Mouse (Mus musculus): Measurements from ENCODE around the gene Nup107. TPM values are rescaled to one million over a fixed set of nuclear protein-coding genes. Genes with fewer than 3 reads are reported as not detected.
A peak's percentile ranks its signal among the peaks of the same experiment; 100 is the strongest.

Gene Nup107
- polyA plus RNA-seq, 1 experiment from 2014 or later, result 74.7 TPM

- Histone ChIP-seq H3K9me3 (no peaks in the 10 kb centered on the region), H3K27ac (no peak overlapping the region), H3K9ac (no peak overlapping the region), H3K36me3 (no peaks in the 10 kb centered on the region), H3K4me2 (no peak overlapping the region), H3K4me3 (no peak overlapping the region), H3K4me1 (no peaks in the 10 kb centered on the region), H3K27me3 (no peaks in the 10 kb centered on the region)
- no peak for ATAC-seq (ENCODE audit: borderline replicate concordance, extremely low read depth, low FRiP score, low TSS enrichment)
- 71% methylated on average over 11 of the region's 11 CpGs for WGBS
Observed at GRCm38 (mm10) chr10:117799806-117800205, 7.3 kb upstream of the Nup107 start.

GRCm38 (mm10) chr10:117798436-117799035, 6.0 kb upstream of the Nup107 start:
- Histone ChIP-seq H3K4me1 (0 out of 2 replicates have a peak, but pooled peaks cover 1% of the 10 kb centered on the region), H3K27me3 (no peaks in the 10 kb centered on the region), H3K4me3 (no peak overlapping the region), H3K9me3 (no peaks in the 10 kb centered on the region), H3K36me3 (no peaks in the 10 kb centered on the region), H3K4me2 (no peak overlapping the region), H3K9ac (no peak overlapping the region), H3K27ac (no peak overlapping the region)
- no peak for ATAC-seq (ENCODE audit: borderline replicate concordance, extremely low read depth, low FRiP score, low TSS enrichment)
- WGBS, result 60% methylated on average over 6 of the region's 6 CpGs

- Histone ChIP-seq H3K36me3 (no peaks in the 10 kb centered on the region), H3K9ac (no peak overlapping the region), H3K4me3 (no peak overlapping the region), H3K27ac (no peak overlapping the region), H3K9me3 (no peaks in the 10 kb centered on the region), H3K4me1 (peaks cover 7% of the 10 kb centered on the region; the same call in 1 of the 2 replicates), H3K27me3 (no peaks in the 10 kb centered on the region), H3K4me2 (no peak overlapping the region)
- WGBS, result 66% methylated on average over 7 of the region's 7 CpGs
- ATAC-seq (ENCODE audit: borderline replicate concordance, extremely low read depth, low FRiP score, low TSS enrichment), result no peak
Observed at GRCm38 (mm10) chr10:117797684-117798083, 5.2 kb upstream of the Nup107 start.

GRCm38 (mm10) chr10:117797106-117797505, 4.6 kb upstream of the Nup107 start:
- no peaks in the 10 kb centered on the region for H3K9me3 ChIP-seq
- no peak overlapping the region for H3K4me2 ChIP-seq
- no peak overlapping the region for H3K27ac ChIP-seq
- no peak overlapping the region for H3K9ac ChIP-seq
- H3K36me3 ChIP-seq, result no peaks in the 10 kb centered on the region
- no peak overlapping the region for H3K4me3 ChIP-seq
- H3K27me3 ChIP-seq, result no peaks in the 10 kb centered on the region
- peaks cover 7% of the 10 kb centered on the region; the same call in 1 of the 2 replicates for H3K4me1 ChIP-seq
- 82% methylated on average over 12 of the region's 12 CpGs for WGBS
- ATAC-seq (ENCODE audit: borderline replicate concordance, extremely low read depth, low FRiP score, low TSS enrichment), result no peak

GRCm38 (mm10) chr10:117796181-117796580, 3.7 kb upstream of the Nup107 start:
- Histone ChIP-seq H3K4me3 (no peak overlapping the region), H3K4me2 (no peak overlapping the region), H3K36me3 (no peaks in the 10 kb centered on the region), H3K27me3 (no peaks in the 10 kb centered on the region), H3K27ac (no peak overlapping the region), H3K4me1 (peaks cover 15% of the 10 kb centered on the region), H3K9me3 (no peaks in the 10 kb centered on the region), H3K9ac (no peak overlapping the region)
- 93% methylated on average over 7 of the region's 7 CpGs for WGBS
- no peak for ATAC-seq (ENCODE audit: borderline replicate concordance, extremely low read depth, low FRiP score, low TSS enrichment)

GRCm38 (mm10) chr10:117795206-117795605, 2.7 kb upstream of the Nup107 start:
- Histone ChIP-seq H3K9me3 (no peaks in the 10 kb centered on the region), H3K4me3 (no peak overlapping the region), H3K27me3 (no peaks in the 10 kb centered on the region), H3K36me3 (no peaks in the 10 kb centered on the region), H3K9ac (no peak overlapping the region), H3K4me1 (peaks cover 18% of the 10 kb centered on the region), H3K27ac (no peak overlapping the region), H3K4me2 (no peak overlapping the region)
- 63% methylated on average over 4 of the region's 4 CpGs for WGBS
- ATAC-seq (ENCODE audit: borderline replicate concordance, extremely low read depth, low FRiP score, low TSS enrichment), result no peak

- ATAC-seq (ENCODE audit: borderline replicate concordance, extremely low read depth, low FRiP score, low TSS enrichment), result no peak
- Histone ChIP-seq H3K27me3 (no peaks in the 10 kb centered on the region), H3K4me2 (peak overlapping the region; percentile 61), H3K9ac (no peak overlapping the region), H3K36me3 (no peaks in the 10 kb centered on the region), H3K27ac (peak overlapping the region; percentile 87), H3K4me3 (peak overlapping the region; percentile 99), H3K9me3 (no peaks in the 10 kb centered on the region), H3K4me1 (peaks cover 18% of the 10 kb centered on the region)
- WGBS, result 65% methylated on average over 11 of the region's 11 CpGs
Observed at GRCm38 (mm10) chr10:117793436-117794030, 1.0 kb upstream of the Nup107 start.

GRCm38 (mm10) chr10:117791171-117791470, 1.4 kb downstream of the Nup107 start:
- 79% methylated on average over 2 of the region's 2 CpGs for WGBS
- H3K4me1 ChIP-seq, result peaks cover 18% of the 10 kb centered on the region
- H3K4me2 ChIP-seq, result peak overlapping the region; percentile 73
- no peak overlapping the region for H3K27ac ChIP-seq
- H3K36me3 ChIP-seq, result peaks cover 19% of the 10 kb centered on the region
- H3K9me3 ChIP-seq, result no peaks in the 10 kb centered on the region
- H3K9ac ChIP-seq, result peak overlapping the region; percentile 95; the same call in 1 of the 2 replicates
- ATAC-seq (ENCODE audit: borderline replicate concordance, extremely low read depth, low FRiP score, low TSS enrichment), result no peak
- H3K4me3 ChIP-seq, result peak overlapping the region; percentile 99
- no peaks in the 10 kb centered on the region for H3K27me3 ChIP-seq

- no peaks in the 10 kb centered on the region for H3K27me3 ChIP-seq
- H3K4me3 ChIP-seq, result peak overlapping the region; percentile 99; the same call in 1 of the 2 replicates
- no peak overlapping the region for H3K27ac ChIP-seq
- no peak for ATAC-seq (ENCODE audit: borderline replicate concordance, extremely low read depth, low FRiP score, low TSS enrichment)
- peaks cover 18% of the 10 kb centered on the region for H3K4me1 ChIP-seq
- peaks cover 24% of the 10 kb centered on the region for H3K36me3 ChIP-seq
- WGBS, result 91% methylated on average over 17 of the region's 17 CpGs
- H3K9ac ChIP-seq, result no peak overlapping the region
- H3K4me2 ChIP-seq, result peak overlapping the region; percentile 73
- H3K9me3 ChIP-seq, result no peaks in the 10 kb centered on the region
Observed at GRCm38 (mm10) chr10:117790421-117791170, 1.9 kb downstream of the Nup107 start.

GRCm38 (mm10) chr10:117790011-117790410, 2.5 kb downstream of the Nup107 start:
- Histone ChIP-seq H3K36me3 (peaks cover 29% of the 10 kb centered on the region), H3K9ac (no peak overlapping the region), H3K9me3 (no peaks in the 10 kb centered on the region), H3K4me1 (peaks cover 18% of the 10 kb centered on the region), H3K4me2 (no peak overlapping the region), H3K27me3 (no peaks in the 10 kb centered on the region), H3K27ac (no peak overlapping the region), H3K4me3 (no peak overlapping the region)
- WGBS, result 89% methylated on average over 1 of the region's 1 CpGs
- no peak for ATAC-seq (ENCODE audit: borderline replicate concordance, extremely low read depth, low FRiP score, low TSS enrichment)

- Histone ChIP-seq H3K9me3 (no peaks in the 10 kb centered on the region), H3K27me3 (no peaks in the 10 kb centered on the region), H3K9ac (no peak overlapping the region), H3K27ac (no peak overlapping the region), H3K4me2 (no peak overlapping the region), H3K4me3 (no peak overlapping the region), H3K4me1 (no peaks in the 10 kb centered on the region), H3K36me3 (peaks cover 72% of the 10 kb centered on the region)
- ATAC-seq (ENCODE audit: borderline replicate concordance, extremely low read depth, low FRiP score, low TSS enrichment), result no peak
- 92% methylated on average over 7 of the region's 7 CpGs for WGBS
Observed at GRCm38 (mm10) chr10:117784646-117785045, 7.9 kb downstream of the Nup107 start.

GRCm38 (mm10) chr10:117783786-117784420, 8.6 kb downstream of the Nup107 start:
- no peaks in the 10 kb centered on the region for H3K9me3 ChIP-seq
- H3K4me1 ChIP-seq, result no peaks in the 10 kb centered on the region
- 92% methylated on average over 13 of the region's 13 CpGs for WGBS
- no peak overlapping the region for H3K4me3 ChIP-seq
- no peak overlapping the region for H3K4me2 ChIP-seq
- ATAC-seq (ENCODE audit: borderline replicate concordance, extremely low read depth, low FRiP score, low TSS enrichment), result no peak
- H3K27ac ChIP-seq, result no peak overlapping the region
- peaks cover 77% of the 10 kb centered on the region for H3K36me3 ChIP-seq
- H3K9ac ChIP-seq, result no peak overlapping the region
- H3K27me3 ChIP-seq, result no peaks in the 10 kb centered on the region
